Mouse (Mus musculus): Measurements from ENCODE around the gene Aoc1.
"Not testable (repeated sequence)": the region's sequence is repeated elsewhere in the genome, so short reads cannot be mapped to it uniquely, and the experiment has no call there.

The Aoc1 gene

GRCm38 (mm10) chr6:48860851-48861250, 11.8 kb upstream of the Aoc1 start:
- in situ Hi-C loops (cut with MboI, MseI): no loop called here

DNA sequence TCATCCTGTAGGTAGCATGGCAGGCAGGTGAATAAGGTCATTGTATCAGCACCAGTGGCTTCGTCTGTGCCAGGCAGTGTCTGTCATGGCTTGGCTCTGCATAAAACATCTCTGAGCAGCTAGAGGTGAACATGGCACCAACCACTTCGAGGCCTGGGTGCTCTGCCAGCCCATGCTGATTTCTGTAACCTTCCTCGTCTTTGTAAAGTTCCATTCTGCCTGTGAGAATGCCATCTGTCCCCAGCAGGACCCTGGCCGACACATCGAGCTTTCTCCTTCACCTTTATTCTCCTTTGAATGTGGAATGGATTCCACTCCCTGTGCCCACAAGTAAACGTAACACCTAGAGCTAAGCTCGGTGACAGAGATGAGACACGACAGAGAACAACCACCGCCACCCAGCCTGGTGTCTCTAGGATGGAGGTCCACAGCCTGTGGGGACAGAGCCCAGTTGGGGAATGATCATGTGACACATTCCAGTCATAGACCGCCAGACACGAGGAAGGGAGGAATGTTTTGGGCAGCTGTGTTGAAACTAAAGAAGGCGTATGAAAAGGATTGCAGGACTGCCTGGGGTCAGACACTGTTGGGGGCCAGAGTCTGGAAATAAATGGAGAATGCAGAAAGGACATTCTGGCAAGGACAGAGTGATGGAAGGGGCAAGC, 10.9 kb upstream of the Aoc1 start:
- in situ Hi-C loops (cut with MboI, MseI): no loop called here

DNA sequence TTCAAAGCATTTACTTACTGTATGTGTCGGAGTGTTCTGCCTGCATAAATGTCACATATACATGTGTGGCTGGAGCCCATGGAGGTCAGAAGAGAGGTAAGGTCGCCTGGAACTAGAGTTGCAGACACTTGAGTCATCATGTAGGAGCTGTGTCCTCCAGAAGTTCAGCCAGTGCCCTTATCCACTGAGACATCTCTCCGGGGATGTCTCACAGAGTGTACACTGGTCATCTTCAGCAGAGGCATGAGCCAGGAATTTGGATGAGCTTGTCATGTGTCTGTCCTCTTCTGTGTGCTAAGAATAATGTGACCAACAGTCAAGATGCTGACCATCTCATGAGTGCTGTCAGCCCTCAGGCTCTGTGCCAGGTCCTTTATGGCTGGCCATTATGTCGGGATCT, 9.9 kb upstream of the Aoc1 start:
- in situ Hi-C loops (cut with MboI, MseI): no loop called here

GRCm38 (mm10) chr6:48863488-48863887, 9.2 kb upstream of the Aoc1 start:
- in situ Hi-C loops (cut with MboI, MseI): no loop called here

DNA sequence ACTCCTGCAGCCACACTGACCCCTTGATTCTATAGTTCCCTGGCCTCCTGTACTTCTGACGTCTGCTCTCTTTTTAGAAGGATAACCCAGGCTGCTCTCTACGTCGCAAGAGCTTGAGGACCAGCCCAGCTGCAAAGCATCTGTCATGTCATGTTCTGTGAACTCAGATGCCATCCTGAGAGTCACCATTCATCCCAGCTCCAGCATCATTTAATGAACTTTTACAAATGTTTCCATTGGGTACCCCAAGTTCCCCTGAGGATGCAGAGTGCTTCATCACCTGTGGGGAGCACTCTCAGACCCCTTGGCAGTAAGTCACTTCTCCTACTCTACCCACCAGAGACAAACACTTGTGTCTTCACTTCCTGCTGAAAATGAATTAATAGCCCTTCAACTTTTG, 8.5 kb upstream of the Aoc1 start:
- in situ Hi-C loops (cut with MboI, MseI): no loop called here

DNA sequence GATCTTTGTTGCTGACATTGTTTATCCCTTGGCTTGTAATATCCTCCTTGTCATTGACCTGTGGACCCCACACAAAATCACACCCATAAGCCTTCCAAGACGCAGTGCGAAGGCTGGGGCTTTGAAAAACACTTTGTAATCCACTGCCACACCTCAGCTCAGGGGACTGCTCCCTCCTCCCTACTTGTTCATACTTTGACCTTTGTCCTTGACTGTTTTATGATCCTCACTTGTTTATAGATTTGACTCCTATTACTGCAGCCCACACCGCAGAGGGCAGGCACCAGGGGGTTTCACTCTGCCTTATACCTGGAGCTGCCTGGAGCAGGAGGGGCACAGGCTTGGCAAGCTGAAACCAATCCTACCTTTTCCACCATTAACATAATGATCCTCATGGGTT, 8.0 kb upstream of the Aoc1 start:
- in situ Hi-C loops (cut with MboI, MseI): no loop called here

- in situ Hi-C loops (cut with MboI, MseI): no loop called here
These were observed 7.4 kb upstream of the Aoc1 start for GRCm38 (mm10) chr6:48865152-48865745.

- in situ Hi-C loops (cut with MboI, MseI): not testable (repeated sequence)
These were observed 6.2 kb upstream of the Aoc1 start for GRCm38 (mm10) chr6:48866355-48866950.

GRCm38 (mm10) chr6:48867158-48867557, 5.5 kb upstream of the Aoc1 start:
- in situ Hi-C loops (cut with MboI, MseI): no loop called here

DNA sequence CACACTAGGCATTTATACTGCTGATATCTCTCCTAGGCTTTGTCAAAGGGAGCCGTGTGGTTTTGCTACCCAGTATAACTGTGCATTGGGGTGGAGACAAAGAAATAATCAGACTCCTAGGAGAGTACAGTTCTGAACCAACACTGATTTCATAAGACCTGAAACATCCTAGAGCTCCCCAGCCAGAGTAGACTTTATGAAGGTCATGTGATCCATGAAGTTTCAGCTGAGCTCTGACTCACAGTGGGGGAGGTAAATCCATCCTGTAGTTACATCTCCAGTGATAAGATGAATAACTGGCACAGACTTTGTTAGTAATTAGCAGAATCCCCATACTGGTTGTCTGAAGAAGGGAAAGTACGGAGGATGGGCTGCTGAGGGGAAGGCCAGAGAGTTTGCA, 2.9 kb upstream of the Aoc1 start:
- in situ Hi-C loops (cut with MboI, MseI): no loop called here

- in situ Hi-C loops (cut with MboI, MseI): no loop called here
These were observed 1.9 kb downstream of the Aoc1 start for GRCm38 (mm10) chr6:48874576-48874975.

GRCm38 (mm10) chr6:48875515-48875914, 2.8 kb downstream of the Aoc1 start:
- in situ Hi-C loops (cut with MboI, MseI): no loop called here

GRCm38 (mm10) chr6:48876510-48877135, 3.9 kb downstream of the Aoc1 start:
- in situ Hi-C loops (cut with MboI, MseI): no loop called here

- in situ Hi-C loops (cut with MboI, MseI): no loop called here
These were observed 21.5 kb downstream of the Aoc1 start for GRCm38 (mm10) chr6:48894203-48894602.

- in situ Hi-C loops (cut with MboI, MseI): no loop called here
These were observed 22.5 kb downstream of the Aoc1 start for GRCm38 (mm10) chr6:48894938-48895818.

DNA sequence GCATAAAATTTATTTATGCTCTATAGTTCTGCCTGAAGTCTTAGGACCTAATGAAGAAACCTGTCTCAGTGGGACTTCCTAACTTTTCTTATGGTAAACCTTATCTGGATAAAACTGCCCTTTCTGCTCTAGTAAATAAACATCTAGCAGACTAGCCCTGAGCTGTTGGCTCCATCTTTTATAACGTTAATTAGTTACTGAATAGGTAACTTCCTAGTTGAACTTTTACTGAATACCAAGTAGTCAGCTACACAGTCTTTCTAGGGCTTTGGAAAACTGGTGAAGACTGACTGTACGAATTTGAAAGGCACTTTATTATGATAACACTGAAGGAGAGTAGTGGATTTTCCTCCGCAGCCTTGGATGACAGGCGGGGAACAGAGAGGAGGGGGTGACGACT, 23.2 kb downstream of the Aoc1 start:
- in situ Hi-C loops (cut with MboI, MseI): no loop called here

- in situ Hi-C loops (cut with MboI, MseI): no loop called here
These were observed 24.3 kb downstream of the Aoc1 start for GRCm38 (mm10) chr6:48896956-48897355.

DNA sequence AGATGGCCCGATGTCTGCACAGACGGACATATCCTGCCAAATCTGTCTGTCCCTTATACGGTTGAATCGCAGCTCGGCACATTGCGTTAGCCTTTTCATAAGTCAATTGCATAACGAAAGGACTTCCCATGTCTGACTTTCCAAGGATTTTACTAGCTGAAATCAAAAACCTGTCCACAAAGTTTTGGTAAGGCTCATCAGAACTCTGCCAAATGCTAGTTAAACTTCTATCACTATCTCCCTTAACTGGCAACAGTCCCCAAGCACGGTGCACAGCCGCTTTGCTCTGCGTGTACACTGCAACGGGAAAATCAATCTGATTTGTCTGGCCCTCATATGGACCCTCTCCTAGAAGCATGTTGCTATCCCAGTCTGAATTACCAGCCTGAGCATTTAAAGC, 28.6 kb downstream of the Aoc1 start:
- in situ Hi-C loops (cut with MboI, MseI): not testable (repeated sequence)

DNA sequence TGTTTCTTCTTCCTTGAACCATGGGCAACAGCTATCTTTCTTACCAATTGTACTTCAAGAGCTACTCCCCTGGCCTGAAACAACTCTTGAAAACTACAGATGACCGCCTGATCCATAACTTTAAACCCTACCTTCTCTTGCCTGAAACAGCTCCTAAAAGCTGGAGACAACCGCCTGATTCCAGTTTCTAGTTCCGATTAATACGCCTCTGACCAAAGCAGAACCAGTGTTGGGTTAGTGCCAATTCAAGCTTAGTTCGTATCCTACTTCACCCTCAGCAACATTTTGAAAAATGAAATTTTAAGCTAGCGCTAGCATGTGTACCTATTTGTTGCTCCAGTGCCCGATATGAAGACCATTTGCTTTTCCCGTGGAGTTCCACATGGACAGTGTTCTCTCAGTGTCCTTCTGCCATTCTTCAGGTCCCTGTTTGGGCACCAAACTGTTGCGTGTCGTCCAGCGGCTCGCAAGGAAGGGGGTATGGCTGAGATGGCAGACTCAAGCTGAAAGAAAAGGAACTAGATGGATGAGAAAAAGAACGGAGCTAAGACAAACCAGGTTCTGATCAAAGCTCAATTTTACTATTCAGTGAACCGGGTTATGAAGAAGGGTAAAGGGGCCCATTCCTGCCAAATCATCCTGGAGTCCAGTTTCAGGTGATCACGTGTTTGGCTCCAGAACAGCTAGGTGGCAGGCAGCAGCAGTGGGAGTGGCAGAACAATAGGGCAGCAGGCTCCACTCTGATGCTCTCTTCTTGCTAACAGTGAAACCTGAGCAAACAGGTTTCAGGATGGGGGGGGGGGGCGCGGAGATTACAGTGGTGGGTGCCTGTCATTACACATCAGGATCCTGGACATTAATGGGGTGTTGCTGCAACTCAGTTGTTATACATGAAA, 30.1 kb downstream of the Aoc1 start:
- in situ Hi-C loops (cut with MboI, MseI): no loop called here

DNA sequence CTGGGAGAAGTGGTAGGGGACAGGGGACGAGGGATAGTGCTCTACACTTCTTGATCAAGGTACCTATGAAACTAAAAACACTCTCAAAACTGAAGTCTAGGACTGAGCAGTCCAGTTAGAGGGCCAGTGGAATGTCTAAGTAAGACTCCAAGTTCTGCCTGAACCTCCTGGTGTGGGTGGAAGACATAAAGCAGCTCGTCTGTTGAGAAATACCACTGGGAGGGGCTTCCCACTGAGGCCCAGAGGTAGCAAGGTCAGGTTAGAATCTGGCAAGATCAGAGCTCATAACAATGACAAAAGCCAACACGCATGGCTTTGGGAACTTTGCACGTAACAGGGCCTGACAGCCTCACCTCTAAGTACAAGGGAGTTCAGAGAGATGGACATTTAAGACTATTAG, 30.7 kb downstream of the Aoc1 start:
- in situ Hi-C loops (cut with MboI, MseI): no loop called here

DNA sequence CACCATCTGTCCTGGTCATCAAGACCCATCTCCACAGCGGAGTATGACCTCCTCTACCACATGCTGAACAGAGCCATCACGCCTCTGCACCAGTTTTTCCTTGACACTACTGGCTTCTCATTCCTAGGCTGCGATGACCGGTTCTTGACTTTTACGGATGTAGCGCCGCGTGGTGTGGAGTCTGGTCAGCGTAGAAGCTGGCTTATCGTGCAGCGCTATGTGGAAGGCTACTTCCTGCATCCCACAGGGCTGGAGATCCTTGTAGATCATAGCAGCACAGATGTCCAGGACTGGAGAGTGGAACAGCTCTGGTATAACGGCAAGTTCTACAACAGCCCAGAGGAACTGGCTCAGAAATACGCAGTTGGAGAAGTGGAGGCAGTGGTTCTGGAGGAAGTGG, 32.9 kb downstream of the Aoc1 start:
- in situ Hi-C loops (cut with MboI, MseI): no loop called here
